Mouse (Mus musculus): ENCODE data around the gene Gng8. TPM values are rescaled to one million over a fixed set of nuclear protein-coding genes. Genes with fewer than 3 reads are reported as not detected.

The Gng8 gene
- polyA plus RNA-seq (2015; fragmentation: Nextera tagmentation; extraction: Ambion mirVana), result 2.9 and 3.7 TPM in 2 replicates

- H3K9ac ChIP-seq (ENCODE audit: low read length), result peak within 1 kb of the TSS; percentile 53
- peaks cover 19% of the 10 kb centered on the region for H3K4me1 ChIP-seq (ENCODE audit: control insufficient read depth, insufficient read depth, low read length)
- under 1% methylated on average over 30 of the region's 30 CpGs for WGBS
Measured at GRCm38 (mm10) chr7:16891641-16892351, at the start of gene Gng8. Gene Gng8 (plus strand): TSS chr7:16891786.

GRCm38 (mm10) chr7:16842645-16843063 is 48.9 kb upstream of the Gng8 start, which contains the start of gene Prkd2:
Gene Prkd2 (plus strand): TSS chr7:16842902.
- peak within 1 kb of the TSS; percentile 65 for H3K4me3 ChIP-seq (ENCODE audit: low read length)
- 2% methylated on average over 26 of the region's 32 CpGs for WGBS
- ATAC-seq (replicated peaks; ENCODE audit: extremely low read depth, insufficient read depth, low FRiP score), result peak; percentile 84
- H3K36me3 ChIP-seq (ENCODE audit: control insufficient read depth, insufficient read depth), result peaks cover 20% of the 10 kb centered on the region
- no peaks in the 10 kb centered on the region for H3K9me3 ChIP-seq (replicated peaks; ENCODE audit: control insufficient read depth, low read length)
- peak within 1 kb of the TSS; percentile 92 for H3K4me2 ChIP-seq (ENCODE audit: low read depth, low read length)
- peak within 1 kb of the TSS; percentile 86 for H3K9ac ChIP-seq (ENCODE audit: low read length)
- H3K27ac ChIP-seq (ENCODE audit: low read length), result peak within 1 kb of the TSS; percentile 92
- peaks cover 22% of the 10 kb centered on the region for H3K4me1 ChIP-seq (ENCODE audit: control insufficient read depth, insufficient read depth, low read length)
- H3K27me3 ChIP-seq (ENCODE audit: control insufficient read depth, insufficient read depth, low read length), result no peaks in the 10 kb centered on the region

More at GRCm38 (mm10) chr7:16891641-16892351, at the start of gene Gng8:
- peak within 1 kb of the TSS; percentile 68 for H3K4me2 ChIP-seq (ENCODE audit: low read depth, low read length)
- H3K27me3 ChIP-seq (ENCODE audit: control insufficient read depth, insufficient read depth, low read length), result peaks cover 22% of the 10 kb centered on the region
- H3K4me3 ChIP-seq (ENCODE audit: low read length), result peak within 1 kb of the TSS; percentile 33
- peak; percentile 74 for ATAC-seq (replicated peaks; ENCODE audit: extremely low read depth, insufficient read depth, low FRiP score)
- H3K36me3 ChIP-seq (ENCODE audit: control insufficient read depth, insufficient read depth), result peaks cover 10% of the 10 kb centered on the region
- no peaks in the 10 kb centered on the region for H3K9me3 ChIP-seq (replicated peaks; ENCODE audit: control insufficient read depth, low read length)
- peak within 1 kb of the TSS; percentile 72 for H3K27ac ChIP-seq (ENCODE audit: low read length)

GRCm38 (mm10) chr7:16843441-16844171 is 48.0 kb upstream of the Gng8 start:
- 2% methylated on average over 33 of the region's 33 CpGs for WGBS
- Histone ChIP-seq H3K36me3 (ENCODE audit: control insufficient read depth, insufficient read depth) (peaks cover 14% of the 10 kb centered on the region; the same call in 1 of the 2 replicates), H3K27me3 (ENCODE audit: control insufficient read depth, insufficient read depth, low read length) (no peaks in the 10 kb centered on the region), H3K9ac (ENCODE audit: low read length) (peak overlapping the region; percentile 86), H3K9me3 (replicated peaks; ENCODE audit: control insufficient read depth, low read length) (no peaks in the 10 kb centered on the region), H3K27ac (ENCODE audit: low read length) (peak overlapping the region; percentile 92), H3K4me2 (ENCODE audit: low read depth, low read length) (peak overlapping the region; percentile 92), H3K4me1 (ENCODE audit: control insufficient read depth, insufficient read depth, low read length) (peaks cover 22% of the 10 kb centered on the region), H3K4me3 (ENCODE audit: low read length) (peak overlapping the region; percentile 65)
- no peak for ATAC-seq (replicated peaks; ENCODE audit: extremely low read depth, insufficient read depth, low FRiP score)

GRCm38 (mm10) chr7:16844696-16845071 is 46.9 kb upstream of the Gng8 start:
- Histone ChIP-seq H3K9ac (ENCODE audit: low read length) (peak overlapping the region; percentile 86), H3K36me3 (ENCODE audit: control insufficient read depth, insufficient read depth) (peaks cover 16% of the 10 kb centered on the region), H3K27ac (ENCODE audit: low read length) (peak overlapping the region; percentile 92), H3K27me3 (ENCODE audit: control insufficient read depth, insufficient read depth, low read length) (no peaks in the 10 kb centered on the region), H3K4me1 (ENCODE audit: control insufficient read depth, insufficient read depth, low read length) (peaks cover 22% of the 10 kb centered on the region), H3K4me3 (ENCODE audit: low read length) (peak overlapping the region; percentile 65), H3K9me3 (replicated peaks; ENCODE audit: control insufficient read depth, low read length) (no peaks in the 10 kb centered on the region), H3K4me2 (ENCODE audit: low read depth, low read length) (peak overlapping the region; percentile 92)
- WGBS, result 43% methylated on average over 3 of the region's 3 CpGs
- 0 out of 2 replicates have a peak, but pooled peaks have one; percentile 4 for ATAC-seq (replicated peaks; ENCODE audit: extremely low read depth, insufficient read depth, low FRiP score)

- WGBS, result 33% methylated on average over 14 of the region's 14 CpGs
- Histone ChIP-seq H3K9me3 (replicated peaks; ENCODE audit: control insufficient read depth, low read length) (no peaks in the 10 kb centered on the region), H3K36me3 (ENCODE audit: control insufficient read depth, insufficient read depth) (peaks cover 16% of the 10 kb centered on the region), H3K27ac (ENCODE audit: low read length) (peak overlapping the region; percentile 92), H3K4me2 (ENCODE audit: low read depth, low read length) (peak overlapping the region; percentile 92), H3K27me3 (ENCODE audit: control insufficient read depth, insufficient read depth, low read length) (no peaks in the 10 kb centered on the region), H3K4me3 (ENCODE audit: low read length) (peak overlapping the region; percentile 65), H3K4me1 (ENCODE audit: control insufficient read depth, insufficient read depth, low read length) (peaks cover 22% of the 10 kb centered on the region), H3K9ac (ENCODE audit: low read length) (peak overlapping the region; percentile 86)
- peak; percentile 8; the same call in 1 of the 2 replicates for ATAC-seq (replicated peaks; ENCODE audit: extremely low read depth, insufficient read depth, low FRiP score)
Measured at GRCm38 (mm10) chr7:16845072-16845819, 46.3 kb upstream of the Gng8 start.

GRCm38 (mm10) chr7:16845820-16846167 is 45.8 kb upstream of the Gng8 start:
- Histone ChIP-seq H3K4me2 (ENCODE audit: low read depth, low read length) (peak overlapping the region; percentile 92), H3K27ac (ENCODE audit: low read length) (peak overlapping the region; percentile 92), H3K9me3 (replicated peaks; ENCODE audit: control insufficient read depth, low read length) (no peaks in the 10 kb centered on the region), H3K4me1 (ENCODE audit: control insufficient read depth, insufficient read depth, low read length) (peaks cover 22% of the 10 kb centered on the region), H3K36me3 (ENCODE audit: control insufficient read depth, insufficient read depth) (peaks cover 18% of the 10 kb centered on the region), H3K4me3 (ENCODE audit: low read length) (peak overlapping the region; percentile 65), H3K27me3 (ENCODE audit: control insufficient read depth, insufficient read depth, low read length) (no peaks in the 10 kb centered on the region), H3K9ac (ENCODE audit: low read length) (peak overlapping the region; percentile 86)
- ATAC-seq (replicated peaks; ENCODE audit: extremely low read depth, insufficient read depth, low FRiP score), result no peak
- WGBS, result 33% methylated on average over 10 of the region's 10 CpGs

GRCm38 (mm10) chr7:16846775-16847174 is 44.8 kb upstream of the Gng8 start:
- Histone ChIP-seq H3K9me3 (replicated peaks; ENCODE audit: control insufficient read depth, low read length) (no peaks in the 10 kb centered on the region), H3K4me3 (ENCODE audit: low read length) (no peak overlapping the region), H3K27ac (ENCODE audit: low read length) (no peak overlapping the region), H3K4me1 (ENCODE audit: control insufficient read depth, insufficient read depth, low read length) (peaks cover 19% of the 10 kb centered on the region), H3K9ac (ENCODE audit: low read length) (no peak overlapping the region), H3K27me3 (ENCODE audit: control insufficient read depth, insufficient read depth, low read length) (no peaks in the 10 kb centered on the region), H3K36me3 (ENCODE audit: control insufficient read depth, insufficient read depth) (peaks cover 18% of the 10 kb centered on the region), H3K4me2 (ENCODE audit: low read depth, low read length) (no peak overlapping the region)
- 91% methylated on average over 5 of the region's 5 CpGs for WGBS
- ATAC-seq (replicated peaks; ENCODE audit: extremely low read depth, insufficient read depth, low FRiP score), result no peak

GRCm38 (mm10) chr7:16847507-16847906 is 44.1 kb upstream of the Gng8 start:
- Histone ChIP-seq H3K9me3 (replicated peaks; ENCODE audit: control insufficient read depth, low read length) (no peaks in the 10 kb centered on the region), H3K9ac (ENCODE audit: low read length) (no peak overlapping the region), H3K4me2 (ENCODE audit: low read depth, low read length) (no peak overlapping the region), H3K36me3 (ENCODE audit: control insufficient read depth, insufficient read depth) (peaks cover 18% of the 10 kb centered on the region), H3K27me3 (ENCODE audit: control insufficient read depth, insufficient read depth, low read length) (no peaks in the 10 kb centered on the region), H3K27ac (ENCODE audit: low read length) (no peak overlapping the region), H3K4me1 (ENCODE audit: control insufficient read depth, insufficient read depth, low read length) (peaks cover 14% of the 10 kb centered on the region; the same call in 1 of the 2 replicates), H3K4me3 (ENCODE audit: low read length) (no peak overlapping the region)
- no peak for ATAC-seq (replicated peaks; ENCODE audit: extremely low read depth, insufficient read depth, low FRiP score)
- 88% methylated on average over 19 of the region's 19 CpGs for WGBS
